Mouse (Mus musculus): ENCODE measurements around the gene Rxra.

Gene Rxra

DNA sequence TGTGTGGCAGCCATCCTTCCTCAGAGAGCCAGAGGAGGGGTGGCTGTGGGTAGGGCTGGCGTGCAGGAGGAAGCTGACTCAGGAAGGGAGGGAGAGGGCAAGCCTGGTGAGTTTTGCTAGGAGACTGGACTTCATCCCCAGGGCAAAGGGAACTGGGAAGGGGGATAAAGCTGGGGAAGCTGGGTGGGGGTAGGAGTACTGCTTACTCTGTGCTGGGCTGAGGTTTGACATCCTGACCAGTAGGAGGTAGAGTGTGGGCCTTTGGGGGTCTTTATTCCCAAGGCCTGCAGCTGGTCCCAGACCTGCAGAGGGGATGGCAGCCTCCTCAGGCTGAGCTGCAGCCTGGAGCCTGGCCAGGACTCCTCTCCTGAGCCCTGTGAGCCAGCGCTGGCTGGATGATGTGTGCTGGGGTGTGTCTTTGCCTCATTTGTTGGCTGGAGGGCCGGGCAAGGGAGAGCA is 4.6 kb upstream of the Rxra start:
- 53% methylated on average over 3 of the region's 3 CpGs for WGBS

GRCm38 (mm10) chr2:27676478-27677325 is 462 bp downstream of the Rxra start:
- 4% methylated on average over 74 of the region's 106 CpGs for WGBS

DNA sequence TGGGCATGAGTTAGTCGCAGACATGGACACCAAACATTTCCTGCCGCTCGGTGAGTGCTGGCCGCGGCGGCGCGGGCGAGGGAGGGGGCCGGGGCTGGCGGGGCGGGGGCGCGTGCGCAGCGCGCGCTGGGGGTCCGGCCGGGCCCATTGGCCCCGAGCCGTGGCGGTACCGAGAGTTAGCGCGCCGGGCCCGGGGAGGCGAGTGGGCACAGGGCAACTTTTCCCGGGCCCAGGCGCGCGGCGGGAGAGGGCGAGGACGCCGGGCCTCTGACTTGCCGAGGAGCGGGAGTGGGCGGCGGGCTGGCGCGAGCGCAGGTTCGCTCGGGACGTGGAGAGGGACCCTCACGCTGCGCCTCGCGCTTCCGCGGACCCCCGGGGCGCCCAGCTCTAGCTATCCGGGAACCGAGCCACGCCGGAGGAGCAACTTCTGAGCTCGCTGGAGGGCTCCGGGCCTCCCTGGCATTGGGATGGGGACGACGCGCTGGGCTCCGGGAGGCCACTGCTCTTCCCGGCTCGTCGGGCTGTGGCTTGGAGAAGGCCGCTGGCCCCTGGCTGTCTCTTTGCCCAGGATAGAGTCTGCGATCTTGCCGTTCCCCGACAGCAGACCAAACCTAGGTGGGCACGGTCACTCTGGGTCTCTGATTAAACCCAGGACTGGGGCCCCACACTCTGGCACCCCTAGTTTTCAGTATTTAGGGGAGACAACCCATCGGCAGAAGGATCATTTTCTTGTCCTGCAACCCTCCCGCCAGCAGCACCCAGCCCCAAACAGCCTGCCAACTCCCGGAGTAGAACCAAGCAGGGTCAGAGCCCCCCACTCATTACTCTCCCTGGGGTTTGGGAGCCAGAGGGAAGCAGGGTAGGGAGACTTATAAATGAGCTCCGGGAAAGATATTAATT is 1.4 kb downstream of the Rxra start:
- under 1% methylated on average over 76 of the region's 77 CpGs for WGBS

- WGBS, result 56% methylated on average over 4 of the region's 4 CpGs
These were observed 2.1 kb downstream of the Rxra start for GRCm38 (mm10) chr2:27678331-27678730.

- whole genome bisulfite sequencing, result 75% methylated on average over 7 of the region's 7 CpGs
These were observed 2.7 kb downstream of the Rxra start for GRCm38 (mm10) chr2:27678836-27679480.

- 40% methylated on average over 3 of the region's 3 CpGs for WGBS
These were observed 3.4 kb downstream of the Rxra start for GRCm38 (mm10) chr2:27679621-27680025.

DNA sequence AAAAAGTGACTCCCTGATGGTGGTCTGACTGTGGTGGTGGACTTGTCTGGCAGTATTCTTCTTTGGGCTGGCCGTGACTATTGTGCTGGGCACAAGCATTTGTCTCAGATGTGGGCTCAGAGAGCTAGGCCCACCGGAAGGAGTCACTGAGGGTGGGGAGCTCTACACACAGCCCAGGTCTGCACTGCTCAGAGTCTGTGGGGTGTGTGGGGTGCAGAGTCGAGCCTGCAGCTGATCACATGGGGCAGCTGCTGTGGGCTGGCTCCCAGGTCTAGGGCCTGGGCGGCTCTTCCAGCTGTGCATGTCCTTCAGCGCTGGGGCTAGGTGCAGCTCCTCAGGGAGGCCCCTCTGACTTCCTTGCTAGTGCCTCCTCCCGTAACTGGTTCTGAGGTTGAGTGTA is 3.8 kb downstream of the Rxra start:
- WGBS, result 66% methylated on average over 6 of the region's 6 CpGs

DNA sequence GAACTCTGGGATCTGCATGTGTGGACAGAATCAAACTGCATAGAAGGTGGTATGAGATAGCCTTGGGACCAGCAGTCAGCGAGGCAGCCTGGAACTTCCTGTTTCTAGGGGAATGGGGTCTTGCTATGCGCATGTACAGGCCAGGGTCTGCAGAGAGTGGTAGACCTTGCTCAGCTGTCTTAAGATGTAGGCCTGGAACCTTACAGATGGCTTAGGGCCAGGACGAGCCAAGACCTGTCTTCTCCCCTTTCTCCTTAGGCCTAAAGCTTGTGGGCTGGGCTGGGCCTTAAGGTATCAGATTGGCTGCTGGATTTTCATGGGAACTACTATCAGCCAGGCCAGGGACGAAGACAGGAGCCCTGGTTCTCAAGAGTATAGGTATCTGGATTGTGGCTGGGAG is 4.4 kb downstream of the Rxra start:
- 95% methylated on average over 4 of the region's 4 CpGs for WGBS

DNA sequence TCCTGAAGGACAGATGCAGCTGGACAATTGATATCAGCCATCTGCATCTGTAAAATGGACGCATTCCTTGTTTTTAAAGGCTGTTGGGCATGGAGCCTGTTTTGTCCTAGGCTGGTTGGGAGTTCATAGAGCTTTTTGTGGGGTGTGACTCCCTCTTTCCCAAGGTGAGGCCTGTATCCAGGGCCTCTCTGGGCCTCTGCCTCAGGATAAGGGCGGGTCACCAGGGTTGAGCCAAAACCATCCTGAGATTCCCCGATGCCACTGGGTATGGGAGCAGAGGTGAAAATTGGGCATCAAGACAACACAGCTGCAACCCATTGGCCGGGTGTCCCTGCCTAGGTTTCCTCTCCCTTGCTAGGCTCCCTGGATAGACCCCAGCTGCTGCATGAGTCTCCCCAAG is 5.2 kb downstream of the Rxra start:
- 86% methylated on average over 4 of the region's 4 CpGs for WGBS

GRCm38 (mm10) chr2:27682096-27682495 is 5.9 kb downstream of the Rxra start:
- WGBS, result 79% methylated on average over 5 of the region's 5 CpGs

DNA sequence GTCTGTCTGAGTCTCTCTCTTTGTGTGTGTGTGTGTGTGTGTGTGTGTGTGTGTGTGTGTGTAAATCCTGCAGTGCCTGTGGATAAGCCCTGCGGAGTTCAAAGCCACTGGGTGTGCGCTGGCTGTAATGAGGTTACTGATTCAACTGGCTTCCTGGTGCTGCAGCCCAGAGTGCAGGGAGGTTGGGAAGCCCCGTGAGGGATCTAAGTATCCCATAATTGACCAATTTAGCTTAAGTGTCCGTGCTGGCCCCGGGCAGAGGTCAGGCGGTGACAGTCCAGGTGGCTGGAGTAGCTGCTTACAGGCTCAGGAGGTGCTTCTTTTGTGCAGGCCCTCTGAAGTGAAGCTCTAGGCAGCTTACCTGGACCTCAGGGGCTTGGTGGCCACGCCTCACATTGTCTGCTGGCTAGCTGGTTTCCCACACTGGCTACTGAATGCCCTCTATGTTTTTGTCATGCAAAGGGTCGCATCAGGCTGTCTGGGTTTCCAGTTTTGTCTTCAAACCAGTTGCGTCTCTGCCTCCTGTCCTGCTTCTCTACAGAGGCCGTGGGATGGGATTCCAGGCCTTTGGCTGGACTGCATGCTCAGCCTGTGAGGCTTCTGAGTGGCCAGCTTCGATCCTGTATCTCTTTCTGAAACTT is 7.9 kb downstream of the Rxra start:
- WGBS, result 78% methylated on average over 11 of the region's 11 CpGs

DNA sequence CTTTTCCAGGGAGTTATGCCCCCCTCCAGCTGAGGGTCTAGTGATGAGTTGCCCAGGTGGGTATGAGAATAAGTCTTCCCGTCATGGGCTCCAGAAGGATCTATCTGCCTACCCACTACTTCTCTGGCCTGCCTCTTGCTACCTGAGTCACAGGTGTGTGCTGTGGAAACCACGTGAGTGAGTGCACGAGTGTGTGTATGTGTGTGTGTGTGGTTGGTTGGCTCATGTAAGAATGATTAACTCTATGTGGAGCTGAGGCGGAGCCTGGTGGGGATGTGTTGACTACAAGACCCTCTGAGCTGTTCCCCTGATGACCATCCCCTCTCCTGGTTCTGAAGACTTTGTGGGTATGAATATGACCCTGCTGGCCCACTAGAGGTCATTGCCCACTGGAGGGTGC is 9.7 kb downstream of the Rxra start:
- WGBS, result 95% methylated on average over 4 of the region's 4 CpGs

- 92% methylated on average over 2 of the region's 2 CpGs for WGBS
These were observed 10.1 kb downstream of the Rxra start for GRCm38 (mm10) chr2:27686335-27686734.

- 94% methylated on average over 1 of the region's 1 CpGs for WGBS
These were observed 10.8 kb downstream of the Rxra start for GRCm38 (mm10) chr2:27687041-27687440.

- 81% methylated on average over 5 of the region's 5 CpGs for WGBS
These were observed 11.7 kb downstream of the Rxra start for GRCm38 (mm10) chr2:27687973-27688372.

GRCm38 (mm10) chr2:27690714-27691113 is 14.5 kb downstream of the Rxra start:
- WGBS, result 57% methylated on average over 5 of the region's 5 CpGs

- WGBS, result 78% methylated on average over 14 of the region's 14 CpGs
These were observed 15.0 kb downstream of the Rxra start for GRCm38 (mm10) chr2:27691139-27691720.

GRCm38 (mm10) chr2:27692608-27693007 is 16.4 kb downstream of the Rxra start:
- WGBS, result 92% methylated on average over 3 of the region's 3 CpGs

GRCm38 (mm10) chr2:27693684-27694083 is 17.4 kb downstream of the Rxra start:
- WGBS, result 68% methylated on average over 6 of the region's 6 CpGs

- WGBS, result 45% methylated on average over 7 of the region's 7 CpGs
These were observed 23.3 kb downstream of the Rxra start for GRCm38 (mm10) chr2:27699574-27699973.

- 84% methylated on average over 3 of the region's 3 CpGs for WGBS
These were observed 26.0 kb downstream of the Rxra start for GRCm38 (mm10) chr2:27702283-27702682.

All from cerebral cortex, adult 2 months (tissue).